Mouse (Mus musculus) spleen, postnatal 36 days (tissue): Measurements from ENCODE around the gene Trpm2.

Experiments
- DNase-seq, 2 experiments: peaks; one replicate each; pipeline ENCODE4 v3.0.0; 2022; ENCODE audit warnings: low spot score in 2 of 2, mixed read lengths in 1 of 2

Trpm2 gene

DNA sequence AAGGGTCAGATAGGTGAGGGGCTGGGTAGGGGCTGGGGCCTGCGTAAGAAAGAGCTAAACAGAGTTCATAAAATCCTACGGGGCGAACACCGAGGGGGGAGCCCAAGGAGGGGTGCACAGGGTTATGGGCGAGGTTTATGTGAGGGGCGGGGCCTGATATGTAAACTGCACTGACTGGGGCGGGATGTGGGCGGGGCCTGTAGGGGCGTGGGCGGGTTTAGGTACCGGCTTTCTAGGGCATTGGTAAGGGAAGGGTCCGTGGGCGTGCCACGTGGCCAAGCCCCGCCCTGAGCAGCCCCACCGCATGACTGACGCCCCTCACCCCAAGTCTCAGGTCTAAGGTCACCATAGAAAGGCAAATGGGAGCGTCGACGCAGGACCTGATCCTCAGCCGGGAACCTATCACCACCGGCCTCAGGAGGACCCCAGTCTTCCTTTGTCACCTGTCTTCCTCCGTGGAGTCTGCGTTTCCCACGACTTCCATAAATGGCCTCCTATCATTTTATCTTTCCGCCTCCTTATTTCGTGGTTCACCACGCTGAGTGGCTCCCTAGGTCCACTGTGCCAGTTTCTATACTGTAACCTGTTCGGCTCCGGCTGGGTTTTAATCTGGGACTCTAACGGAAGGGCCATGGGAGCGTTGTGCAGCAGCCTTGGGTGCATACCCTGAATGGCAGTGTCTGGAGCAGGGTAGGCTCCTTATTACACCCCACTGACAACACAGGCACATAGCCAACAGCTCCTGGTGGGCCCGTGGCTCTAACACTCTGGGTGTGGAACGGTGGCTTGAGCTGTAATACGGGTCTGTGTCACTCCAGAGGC is 67.3 kb downstream of the Trpm2 start:
- no peak for DNase-seq

DNA sequence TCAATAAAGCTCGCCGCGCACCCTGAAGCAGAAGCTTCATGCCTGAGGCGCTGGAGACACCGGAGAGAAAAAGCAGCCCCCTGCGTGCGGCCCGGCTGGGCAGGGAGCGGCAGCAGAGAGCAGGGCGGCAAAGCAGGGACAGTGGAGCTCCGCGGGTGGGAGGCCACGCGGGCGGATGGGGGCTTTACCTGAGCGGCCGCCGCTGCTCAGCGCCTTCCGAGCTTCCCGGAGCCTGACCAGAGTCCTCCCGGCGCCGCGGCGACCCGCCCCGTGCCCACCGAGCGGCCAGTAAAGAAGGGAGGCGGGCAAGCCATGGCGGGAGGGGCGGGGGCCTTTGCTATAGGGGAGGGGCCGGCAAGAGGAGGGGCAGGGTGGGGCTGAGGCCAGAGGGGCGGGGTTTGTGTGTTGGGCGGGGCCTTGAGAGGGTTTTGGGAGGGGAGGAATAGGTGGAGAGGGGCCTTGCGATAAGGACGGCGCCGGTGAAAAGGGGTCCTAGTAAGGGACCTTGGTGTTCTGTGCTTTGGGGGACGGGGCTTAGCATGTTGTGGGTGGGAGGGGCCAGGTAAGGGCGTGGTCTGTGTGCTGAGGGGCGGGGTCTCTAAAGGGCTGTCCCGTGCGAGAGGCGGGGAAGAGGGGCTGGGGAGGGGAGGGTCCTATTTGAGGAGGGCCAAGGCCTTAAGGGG is 68.0 kb downstream of the Trpm2 start, which contains the start of gene Lrrc3:
Gene Lrrc3 (minus strand): TSS at position 326 of the 683 bp plus-strand sequence.
- peak in 1 of 2 experiments; percentile 6 for DNase-seq

DNA sequence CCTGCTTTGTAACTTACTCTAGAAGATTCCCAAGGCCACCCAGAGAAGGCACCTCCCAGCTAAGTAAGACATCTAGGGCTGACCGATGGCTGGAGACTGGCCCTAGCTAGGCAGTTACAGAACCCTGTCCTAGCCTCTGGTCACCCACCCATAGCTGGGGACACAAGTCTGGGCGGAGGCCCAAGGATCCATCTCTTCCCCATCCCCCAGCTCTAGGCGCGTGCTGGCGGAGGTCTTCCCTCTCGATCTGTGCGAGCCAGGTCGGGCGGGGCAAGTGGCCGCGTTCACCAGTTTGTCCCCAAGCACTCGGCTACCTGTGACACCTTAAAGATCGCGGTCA is 68.5 kb downstream of the Trpm2 start:
- DNase-seq = no peak

DNA sequence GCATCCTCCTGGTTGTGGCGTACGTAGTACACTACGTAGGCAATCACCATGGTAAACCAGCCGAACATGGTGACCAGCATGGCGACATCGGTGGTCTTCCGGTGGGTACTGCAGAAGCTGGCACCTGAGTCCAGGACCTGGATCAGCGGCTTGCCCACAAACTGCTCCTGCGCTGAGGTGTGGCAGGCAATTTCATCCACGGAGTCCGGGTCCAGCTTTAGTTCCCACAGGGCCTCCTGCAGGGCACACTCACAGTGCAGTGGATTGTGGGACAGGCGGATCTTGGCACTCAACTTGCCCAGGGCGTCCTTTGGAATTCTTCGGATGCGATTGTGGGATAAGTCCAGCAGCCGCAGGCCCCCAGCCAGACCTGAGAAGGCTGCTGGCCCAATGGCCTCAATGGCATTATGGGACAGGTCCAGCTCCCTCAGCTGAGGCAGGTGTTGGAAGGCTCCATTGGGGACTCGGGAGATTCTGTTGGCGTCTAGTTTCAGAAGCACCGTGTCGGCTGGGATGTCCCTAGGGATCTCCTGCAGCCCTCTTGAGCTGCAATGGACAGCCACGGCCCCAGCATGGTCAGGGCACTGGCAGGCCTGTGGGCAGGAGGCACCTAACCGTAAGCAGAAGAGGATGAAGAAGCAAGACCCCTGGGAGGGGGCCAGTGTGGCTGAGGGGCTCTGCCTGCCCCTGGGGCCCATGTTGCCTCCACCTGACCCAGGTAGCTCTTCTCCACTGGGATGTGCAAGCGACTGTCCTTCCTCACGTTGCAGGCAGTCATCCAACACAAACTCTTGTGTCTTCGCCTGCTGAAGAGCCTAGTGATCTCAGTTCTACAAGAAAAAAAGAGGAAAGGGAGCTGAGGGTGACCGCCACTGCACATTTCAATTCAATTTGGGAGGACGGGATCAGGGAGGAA is 69.2 kb downstream of the Trpm2 start:
- no peak for DNase-seq

DNA sequence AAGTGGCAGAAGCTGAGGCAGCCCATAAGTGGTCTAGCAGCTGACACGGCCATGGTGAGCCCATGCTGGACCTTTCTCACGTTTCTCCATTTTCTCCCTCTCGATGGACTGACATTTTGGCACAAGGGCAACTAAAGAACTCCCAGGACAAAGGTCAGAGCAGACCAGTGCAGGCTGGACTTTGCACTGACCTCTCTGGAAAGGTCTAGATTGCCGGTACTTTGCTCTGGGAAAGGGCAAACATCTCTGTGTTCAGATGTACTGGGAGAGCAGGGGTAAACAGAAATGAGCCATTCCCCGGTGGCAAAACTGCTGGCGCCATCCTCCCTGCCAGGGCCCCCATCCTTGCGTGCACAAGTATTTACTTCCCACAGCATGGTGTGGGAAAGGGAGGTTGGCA is 70.2 kb downstream of the Trpm2 start:
- no peak for DNase-seq

DNA sequence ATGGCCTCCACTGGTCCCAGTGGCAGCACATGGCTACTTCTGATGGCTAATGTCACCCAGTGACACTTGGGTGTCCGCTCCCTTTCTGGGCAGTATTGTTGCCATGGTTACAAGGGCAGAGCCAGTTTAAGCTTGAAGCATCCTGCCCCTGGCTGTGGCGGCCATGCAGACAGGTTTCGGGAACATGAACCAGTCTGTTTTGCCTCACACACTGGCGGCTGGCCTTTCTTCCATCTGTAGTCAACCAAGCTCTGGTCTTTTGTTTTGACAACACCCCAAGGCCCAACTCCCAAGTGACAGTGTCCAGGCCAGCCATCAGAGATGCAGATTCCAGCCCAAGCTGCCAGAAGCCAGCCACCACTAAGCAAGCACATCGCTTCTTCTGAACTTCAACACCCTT is 74.8 kb downstream of the Trpm2 start:
- no peak for DNase-seq

DNA sequence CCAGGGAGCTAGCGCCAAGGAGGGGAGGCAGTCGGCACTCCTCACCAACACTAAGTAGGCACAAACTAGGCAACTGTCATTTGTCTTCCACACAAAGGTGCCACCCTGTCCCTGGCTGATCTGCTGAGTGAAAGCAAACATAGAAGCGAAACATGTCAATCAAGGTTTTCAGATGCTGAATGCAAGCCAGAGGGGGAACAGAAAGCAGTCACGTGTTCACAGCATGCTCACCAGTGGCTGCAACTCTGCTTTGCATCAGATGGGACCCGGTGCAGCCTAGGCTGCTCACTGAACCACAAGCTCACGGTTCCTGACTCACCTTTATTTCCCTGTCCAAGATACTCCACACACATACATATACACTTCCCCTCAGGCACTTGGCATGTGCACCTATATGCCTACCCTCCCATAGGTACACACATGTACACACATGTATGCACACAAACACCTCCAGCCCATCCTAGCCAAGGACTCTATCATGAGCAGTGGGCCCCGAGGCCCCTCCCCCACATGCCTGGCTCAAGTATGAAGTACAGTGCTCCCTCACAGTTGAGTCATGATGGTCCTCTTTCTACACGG is 79.3 kb downstream of the Trpm2 start:
- peak; percentile 31 to 32 for DNase-seq

DNA sequence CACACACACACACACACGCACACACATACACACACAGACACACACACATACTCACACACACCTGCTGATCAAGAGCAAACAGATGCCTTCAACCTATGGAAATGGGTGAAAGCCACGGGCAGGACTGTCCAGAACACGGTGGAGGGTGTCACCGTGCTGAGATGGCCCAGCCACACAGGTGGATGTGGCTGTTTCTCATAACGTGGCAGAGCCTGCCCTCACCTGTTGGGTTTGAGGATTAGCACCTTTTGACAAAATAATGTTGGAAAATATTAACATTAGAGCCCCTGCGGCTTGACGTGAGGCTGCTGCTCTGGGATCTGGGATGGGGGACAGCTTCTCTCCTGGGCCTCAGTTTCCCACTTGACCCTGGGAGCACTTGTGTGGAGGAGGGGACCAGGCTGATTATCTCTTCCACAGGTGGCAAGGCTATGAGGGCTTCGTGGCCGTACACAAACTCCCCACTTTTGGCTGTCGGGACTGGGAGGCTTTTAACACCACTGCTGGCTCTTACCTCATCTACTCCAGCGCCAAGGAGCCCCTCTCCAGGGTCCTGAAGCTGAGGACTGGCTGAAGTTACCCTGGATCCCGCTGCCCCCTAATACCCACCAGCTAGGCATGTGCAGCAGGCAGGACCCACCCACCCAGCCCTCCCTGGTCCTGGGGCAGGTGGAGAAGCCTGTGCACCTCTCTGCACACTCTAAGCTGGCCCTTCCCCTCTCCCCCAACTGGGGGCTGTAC is 84.2 kb downstream of the Trpm2 start:
- DNase-seq = no peak

DNA sequence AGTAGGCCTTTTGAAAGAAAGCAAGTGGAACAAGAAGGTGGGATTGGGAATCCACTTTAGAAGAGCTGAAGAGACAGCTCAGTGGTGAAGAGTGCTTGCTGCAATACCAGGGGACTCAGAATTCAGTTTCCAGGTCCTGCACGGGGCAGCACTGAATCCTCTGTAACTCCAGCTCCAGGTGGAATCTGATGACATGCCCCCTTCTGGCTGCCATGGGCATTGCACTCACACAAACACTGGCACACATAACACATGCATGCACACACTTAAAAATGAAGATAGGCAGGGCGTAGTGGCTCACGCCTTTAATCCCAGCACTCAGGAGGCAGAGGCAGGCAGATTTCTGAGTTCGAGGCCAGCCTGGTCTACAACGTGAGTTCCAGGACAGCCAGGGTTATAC is 87.8 kb downstream of the Trpm2 start:
- no peak for DNase-seq

DNA sequence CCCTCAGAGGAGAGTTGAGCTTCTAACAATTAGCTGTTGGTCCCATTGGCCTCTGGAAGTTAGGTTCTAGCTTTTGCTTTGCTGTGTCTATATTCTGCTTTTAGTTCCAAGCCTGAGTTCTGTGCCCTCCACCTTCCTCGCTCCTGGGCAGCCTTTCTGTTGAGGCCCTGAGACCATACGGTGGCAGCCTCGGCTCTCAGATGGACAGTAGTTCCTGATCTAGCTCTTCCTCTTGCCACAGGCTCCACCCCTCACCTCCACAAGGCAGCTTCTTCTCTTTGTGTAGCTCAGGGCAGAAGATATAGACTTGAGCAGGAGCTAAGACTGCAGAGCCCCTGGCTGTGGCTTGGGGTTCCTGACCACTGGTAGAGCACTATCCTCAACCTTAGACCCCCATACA is 90.1 kb downstream of the Trpm2 start:
- DNase-seq = peak; percentile 13 to 17

DNA sequence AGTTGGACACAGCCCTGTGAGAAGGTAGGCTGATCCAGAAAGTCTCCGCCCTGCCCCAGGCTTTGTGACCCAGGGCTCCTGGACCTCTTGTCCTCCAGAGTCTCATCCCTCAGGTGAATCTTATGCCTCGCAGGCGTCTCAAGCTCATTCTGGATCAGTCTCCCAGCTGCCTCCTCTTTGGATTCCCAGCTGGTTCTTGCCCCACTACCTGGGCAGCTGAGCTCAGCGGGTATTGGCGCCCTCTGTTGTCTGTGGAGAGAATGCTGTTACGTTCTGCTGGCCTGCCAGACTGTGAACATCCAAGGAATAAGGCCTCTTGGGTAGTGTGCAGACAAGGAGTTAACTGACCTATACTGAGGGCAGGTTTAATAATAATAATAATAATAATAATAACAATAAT is 91.4 kb downstream of the Trpm2 start:
- DNase-seq = no peak

DNA sequence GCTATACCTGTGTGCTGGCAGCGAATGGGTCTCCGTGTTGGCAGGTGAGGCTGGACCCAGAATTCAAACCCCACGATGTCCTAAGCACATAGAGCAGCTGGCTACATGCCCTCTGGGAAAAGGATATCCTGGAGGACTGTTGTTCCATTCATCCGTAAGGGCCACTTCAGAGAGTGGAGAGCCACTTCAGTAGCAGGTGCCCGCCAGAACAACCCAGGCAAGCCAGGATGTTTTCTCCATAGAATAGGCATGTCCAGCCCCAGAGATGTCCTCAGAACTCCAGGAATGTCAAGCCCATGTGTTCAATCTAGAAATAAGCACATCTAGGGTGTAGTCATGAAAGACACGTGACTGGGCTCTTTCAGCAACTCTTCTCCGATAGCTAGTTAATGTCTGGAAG is 100.7 kb downstream of the Trpm2 start:
- DNase-seq = no peak

DNA sequence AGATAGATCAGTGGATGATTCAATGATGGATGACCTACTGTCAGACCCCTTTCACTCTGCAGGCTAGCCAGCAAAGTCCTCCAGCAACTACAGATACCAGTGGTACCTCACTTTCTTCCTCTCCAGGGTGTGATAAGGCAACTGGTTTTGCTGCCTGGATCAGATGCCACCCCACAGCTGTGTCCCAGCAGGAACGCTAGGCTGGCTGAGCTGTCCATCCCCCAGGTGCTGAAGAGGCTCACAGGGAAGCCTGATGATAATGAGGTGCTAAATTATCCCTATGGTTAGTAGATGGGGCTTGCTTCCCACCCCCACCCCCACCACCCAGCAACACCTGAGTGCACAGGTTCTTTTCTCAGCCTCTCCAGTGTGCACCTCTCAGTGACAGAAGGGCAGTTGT is 102.8 kb downstream of the Trpm2 start:
- DNase-seq = no peak

DNA sequence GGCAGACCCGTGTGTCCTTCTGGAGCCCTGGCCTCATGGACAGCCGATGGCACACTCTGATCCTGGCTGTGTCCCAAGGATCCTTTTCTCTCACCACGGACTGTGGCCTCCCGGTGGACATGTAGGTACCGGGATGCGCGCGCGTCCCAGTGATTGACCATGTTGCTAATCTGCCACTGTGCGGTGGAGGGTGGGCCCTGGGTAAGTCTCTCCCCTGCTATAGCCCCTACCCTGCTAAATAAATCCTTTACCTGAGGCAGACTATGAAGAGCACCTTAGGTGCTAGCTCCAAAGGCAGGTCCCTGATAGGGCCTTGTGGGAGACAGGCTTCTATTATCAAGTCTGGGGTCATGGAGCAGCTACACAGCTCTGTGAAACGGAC is 105.6 kb downstream of the Trpm2 start:
- DNase-seq = no peak

DNA sequence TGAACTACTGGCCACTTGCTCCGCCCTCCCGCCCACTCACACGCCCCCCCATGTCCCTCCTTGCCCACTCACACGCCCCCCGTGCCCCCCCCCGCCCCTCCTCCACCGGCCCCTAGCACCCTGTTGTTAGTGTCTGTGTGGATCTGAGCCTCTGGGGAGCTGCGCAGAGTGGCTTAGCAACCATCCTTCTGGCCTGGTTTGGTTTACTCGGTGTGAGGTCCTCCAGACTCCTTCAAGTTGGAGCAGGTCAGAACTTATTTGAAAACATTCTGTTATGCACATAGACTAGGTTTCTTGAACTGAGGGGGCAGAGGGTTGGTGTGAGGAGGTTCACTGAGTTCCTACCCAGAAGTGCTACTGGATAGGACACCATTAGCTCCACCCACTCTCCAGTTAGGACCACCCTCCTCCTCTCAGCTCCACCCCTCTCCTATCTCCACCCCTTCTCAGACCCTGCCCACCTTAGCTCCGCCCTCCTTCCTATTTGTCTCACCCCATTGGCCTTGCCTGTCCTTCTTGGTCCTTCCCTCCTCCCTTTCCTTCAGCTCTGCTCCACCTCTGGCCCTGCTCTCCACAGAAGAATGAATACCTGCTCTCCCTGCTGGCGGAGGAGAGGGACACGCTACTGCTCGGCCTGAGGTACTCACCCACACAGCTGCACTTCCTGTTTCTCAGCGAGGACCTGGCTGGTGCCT is 106.1 kb downstream of the Trpm2 start:
- DNase-seq = peak; percentile 55 to 64

DNA sequence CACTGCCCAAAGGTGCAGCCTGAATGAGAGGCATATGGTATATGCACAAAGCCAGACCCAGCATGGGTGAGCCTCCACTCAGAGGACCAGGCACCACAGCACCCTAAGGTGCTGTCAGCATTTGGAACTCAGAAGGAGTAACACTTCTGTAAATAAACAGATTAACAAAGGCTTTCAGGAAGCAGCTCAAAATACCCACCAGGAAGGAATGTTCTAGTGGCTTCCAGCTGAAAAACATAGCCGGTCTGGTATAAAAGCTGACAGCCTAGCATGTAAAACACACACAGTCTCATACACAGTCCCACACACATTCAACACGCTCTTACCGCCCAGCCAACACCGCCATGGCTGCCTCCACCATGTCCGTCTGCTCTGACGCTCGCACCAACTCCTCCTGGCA is 108.7 kb downstream of the Trpm2 start, which contains the start of gene Gm3285:
Gene Gm3285 (plus strand): TSS at position 301 of the 400 bp plus-strand sequence.
- DNase-seq = no peak
